Mouse (Mus musculus): ENCODE measurements at regions not wholly inside any gene's neighbourhood (a gene's known extent, or its start where the extent isn't known, plus 50 kb on each side); places are given as distances from the start of the nearest gene placed in this dataset.

DNA sequence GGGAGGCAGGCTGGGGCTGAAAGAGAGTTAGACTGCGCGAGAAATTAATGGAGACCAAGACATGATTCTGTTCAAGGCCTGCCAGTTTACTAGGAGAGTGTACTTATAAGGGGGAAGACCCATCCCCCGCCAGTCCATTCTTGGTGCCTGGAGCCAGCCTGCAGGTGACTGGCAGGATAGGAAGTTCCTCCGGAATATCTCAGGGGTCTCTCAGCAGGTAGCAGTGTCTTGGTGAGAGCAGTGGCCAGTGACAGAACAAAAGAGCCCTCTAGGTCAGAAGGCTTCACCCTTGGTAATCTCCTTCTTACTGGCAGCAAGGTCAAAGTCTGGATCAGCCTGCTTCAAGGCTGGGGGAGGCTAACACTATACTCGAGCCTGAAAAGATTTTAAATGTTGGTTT lies 83.7 kb upstream of the Zfp804b start:
- Histone ChIP-seq H3K27ac (replicated peaks; ENCODE audit: low read depth, low read length) (no peak overlapping the region), H3K36me3 (replicated peaks; ENCODE audit: control insufficient read depth, insufficient read depth, low read depth, low read length) (no peaks in the 10 kb centered on the region), H3K4me3 (ENCODE audit: low read depth, low read length) (no peak overlapping the region), H3K9ac (replicated peaks; ENCODE audit: low read length) (no peak overlapping the region), H3K4me1 (ENCODE audit: control insufficient read depth, insufficient read depth, low read length) (no peaks in the 10 kb centered on the region), H3K9me3 (replicated peaks; ENCODE audit: control insufficient read depth, low read length) (no peaks in the 10 kb centered on the region), H3K4me2 (ENCODE audit: low read depth, low read length) (no peak overlapping the region), H3K27me3 (ENCODE audit: control insufficient read depth, insufficient read depth, low read length) (no peaks in the 10 kb centered on the region)
- DNase-seq (ENCODE audit: low spot score) (no peak), ATAC-seq (replicated peaks; ENCODE audit: insufficient number of reproducible peaks, low FRiP score, low TSS enrichment, low read depth) (no peak)
- 34% methylated on average over 5 of the region's 5 CpGs for WGBS

DNA sequence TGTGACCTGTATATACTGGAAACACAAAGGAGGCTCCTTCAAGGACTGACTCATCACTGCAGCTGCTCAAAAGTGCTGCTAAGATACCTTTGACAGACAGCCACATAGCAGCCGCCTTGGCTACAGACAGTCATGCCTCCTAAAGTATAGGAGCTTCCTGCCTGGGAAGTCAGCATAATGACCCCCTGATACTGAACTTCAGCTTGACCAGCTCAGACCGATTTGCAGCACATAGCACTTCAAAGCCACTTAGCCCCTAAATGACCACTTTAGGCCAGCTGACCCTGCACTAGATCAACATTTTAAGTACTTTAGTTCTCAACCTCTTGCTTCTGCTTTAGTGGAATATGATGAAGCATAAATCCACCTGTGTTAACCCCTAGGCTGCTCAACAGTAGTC lies 91.9 kb upstream of the Zfp804b start:
- DNase-seq (ENCODE audit: low spot score) (no peak), ATAC-seq (replicated peaks; ENCODE audit: insufficient number of reproducible peaks, low FRiP score, low TSS enrichment, low read depth) (no peak)
- Histone ChIP-seq H3K36me3 (replicated peaks; ENCODE audit: control insufficient read depth, insufficient read depth, low read depth, low read length) (no peaks in the 10 kb centered on the region), H3K4me1 (ENCODE audit: control insufficient read depth, insufficient read depth, low read length) (no peaks in the 10 kb centered on the region), H3K4me3 (ENCODE audit: low read depth, low read length) (no peak overlapping the region), H3K9ac (replicated peaks; ENCODE audit: low read length) (no peak overlapping the region), H3K27me3 (ENCODE audit: control insufficient read depth, insufficient read depth, low read length) (no peaks in the 10 kb centered on the region), H3K9me3 (replicated peaks; ENCODE audit: control insufficient read depth, low read length) (no peaks in the 10 kb centered on the region), H3K27ac (replicated peaks; ENCODE audit: low read depth, low read length) (no peak overlapping the region), H3K4me2 (ENCODE audit: low read depth, low read length) (no peak overlapping the region)
- WGBS: 66% methylated on average over 2 of the region's 2 CpGs

DNA sequence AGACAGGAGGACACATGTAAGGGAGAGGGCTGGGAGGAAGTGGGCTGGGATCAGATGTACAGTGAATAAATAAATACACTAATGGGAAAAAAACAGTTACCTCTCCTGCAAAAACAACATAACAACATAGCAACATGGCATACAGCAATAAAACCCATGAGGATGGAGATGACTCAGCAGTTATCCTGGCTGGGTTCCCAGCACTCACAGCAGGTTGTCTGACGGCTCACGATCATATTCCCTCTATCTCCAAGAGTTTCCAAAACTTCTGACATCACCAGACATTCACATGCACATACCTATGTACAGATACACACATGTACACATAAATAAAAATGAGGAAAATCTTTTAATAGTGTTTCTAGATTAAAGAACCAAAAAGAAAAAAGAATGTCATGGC lies 103.4 kb upstream of the Zfp804b start:
- no peaks in the 10 kb centered on the region for H3K4me1 ChIP-seq (ENCODE audit: control insufficient read depth, insufficient read depth, low read length)
- no peaks in the 10 kb centered on the region for H3K27me3 ChIP-seq (ENCODE audit: control insufficient read depth, insufficient read depth, low read length)
- no peaks in the 10 kb centered on the region for H3K36me3 ChIP-seq (replicated peaks; ENCODE audit: control insufficient read depth, insufficient read depth, low read depth, low read length)
- H3K9me3 ChIP-seq (replicated peaks; ENCODE audit: control insufficient read depth, low read length): no peaks in the 10 kb centered on the region
- ATAC-seq (replicated peaks; ENCODE audit: insufficient number of reproducible peaks, low FRiP score, low TSS enrichment, low read depth): no peak
- H3K27ac ChIP-seq (replicated peaks; ENCODE audit: low read depth, low read length): no peak overlapping the region
- no peak for DNase-seq (ENCODE audit: low spot score)
- no peak overlapping the region for H3K4me3 ChIP-seq (ENCODE audit: low read depth, low read length)
- H3K4me2 ChIP-seq (ENCODE audit: low read depth, low read length): no peak overlapping the region
- 78% methylated on average over 2 of the region's 2 CpGs for WGBS
- no peak overlapping the region for H3K9ac ChIP-seq (replicated peaks; ENCODE audit: low read length)

DNA sequence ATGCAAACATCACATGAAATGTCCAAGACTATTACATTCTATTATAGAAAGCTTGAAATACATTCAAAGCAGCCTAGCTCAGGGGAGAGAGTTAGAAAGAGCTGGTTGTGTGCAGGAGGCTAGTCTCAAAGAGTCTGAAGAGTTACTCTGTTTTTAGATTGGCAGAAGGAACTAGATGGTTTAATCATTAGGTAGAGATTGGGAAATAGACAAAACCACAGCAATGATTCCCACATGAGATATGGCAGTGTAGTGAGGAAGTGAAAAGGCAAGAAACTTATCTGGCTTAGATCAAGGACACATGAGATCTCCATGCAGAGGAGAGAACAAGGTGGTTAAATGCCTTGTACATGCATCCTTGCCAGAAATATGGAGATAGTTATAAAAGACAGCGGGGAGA lies 110.3 kb upstream of the Zfp804b start:
- no peak for DNase-seq (ENCODE audit: low spot score)
- H3K4me3 ChIP-seq (ENCODE audit: low read depth, low read length): no peak overlapping the region
- WGBS: 96% methylated on average over 1 of the region's 1 CpGs
- no peak overlapping the region for H3K27ac ChIP-seq (replicated peaks; ENCODE audit: low read depth, low read length)
- no peak overlapping the region for H3K9ac ChIP-seq (replicated peaks; ENCODE audit: low read length)
- H3K9me3 ChIP-seq (replicated peaks; ENCODE audit: control insufficient read depth, low read length): no peaks in the 10 kb centered on the region
- no peak overlapping the region for H3K4me2 ChIP-seq (ENCODE audit: low read depth, low read length)
- H3K27me3 ChIP-seq (ENCODE audit: control insufficient read depth, insufficient read depth, low read length): no peaks in the 10 kb centered on the region
- H3K36me3 ChIP-seq (replicated peaks; ENCODE audit: control insufficient read depth, insufficient read depth, low read depth, low read length): no peaks in the 10 kb centered on the region
- no peak for ATAC-seq (replicated peaks; ENCODE audit: insufficient number of reproducible peaks, low FRiP score, low TSS enrichment, low read depth)
- no peaks in the 10 kb centered on the region for H3K4me1 ChIP-seq (ENCODE audit: control insufficient read depth, insufficient read depth, low read length)

DNA sequence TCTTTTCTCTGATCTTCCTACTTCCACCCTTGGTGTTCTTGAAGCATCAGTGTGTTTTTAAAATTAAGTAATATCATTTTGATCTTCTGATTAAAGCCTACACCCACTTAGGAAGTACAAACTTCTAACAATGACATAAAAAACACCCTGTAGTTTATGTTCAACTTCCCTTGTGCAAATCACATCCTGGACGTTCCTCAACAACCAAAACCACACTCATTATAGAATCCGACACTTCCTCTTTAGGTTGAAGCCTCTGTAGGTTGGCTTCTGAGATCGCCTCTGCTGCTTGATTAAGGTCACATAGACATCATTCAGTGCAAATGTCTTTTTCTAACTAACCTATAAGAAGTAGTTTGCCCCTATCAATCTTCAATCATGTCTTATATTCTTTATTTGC lies 112.5 kb upstream of the Zfp804b start:
- WGBS: 73% methylated on average over 3 of the region's 3 CpGs
- no peak for DNase-seq (ENCODE audit: low spot score)
- no peak overlapping the region for H3K4me2 ChIP-seq (ENCODE audit: low read depth, low read length)
- H3K36me3 ChIP-seq (replicated peaks; ENCODE audit: control insufficient read depth, insufficient read depth, low read depth, low read length): no peaks in the 10 kb centered on the region
- ATAC-seq (replicated peaks; ENCODE audit: insufficient number of reproducible peaks, low FRiP score, low TSS enrichment, low read depth): no peak
- no peaks in the 10 kb centered on the region for H3K4me1 ChIP-seq (ENCODE audit: control insufficient read depth, insufficient read depth, low read length)
- no peak overlapping the region for H3K9ac ChIP-seq (replicated peaks; ENCODE audit: low read length)
- H3K9me3 ChIP-seq (replicated peaks; ENCODE audit: control insufficient read depth, low read length): no peaks in the 10 kb centered on the region
- H3K27me3 ChIP-seq (ENCODE audit: control insufficient read depth, insufficient read depth, low read length): no peaks in the 10 kb centered on the region
- no peak overlapping the region for H3K4me3 ChIP-seq (ENCODE audit: low read depth, low read length)
- H3K27ac ChIP-seq (replicated peaks; ENCODE audit: low read depth, low read length): no peak overlapping the region

DNA sequence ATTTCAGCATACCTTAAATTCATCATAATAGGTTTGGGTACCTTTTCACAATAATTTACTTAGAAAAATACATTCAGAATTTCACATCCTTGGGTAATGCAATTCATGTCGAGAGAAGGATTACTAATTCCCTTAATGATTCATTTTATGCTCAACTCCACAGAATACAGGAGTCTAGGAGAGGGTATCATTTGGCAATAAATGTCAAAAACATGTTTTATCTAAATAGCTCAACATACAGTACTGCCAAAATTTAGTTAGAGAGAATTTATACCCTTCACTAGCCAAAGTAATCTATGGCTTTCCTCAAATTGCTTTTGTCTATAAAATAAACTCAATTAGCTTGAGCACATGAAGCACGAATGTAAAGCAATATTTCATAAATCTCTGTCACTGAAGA lies 144.6 kb upstream of the Zfp804b start:
- Histone ChIP-seq H3K9ac (replicated peaks; ENCODE audit: low read length) (no peak overlapping the region), H3K9me3 (replicated peaks; ENCODE audit: control insufficient read depth, low read length) (no peaks in the 10 kb centered on the region), H3K4me2 (ENCODE audit: low read depth, low read length) (no peak overlapping the region), H3K36me3 (replicated peaks; ENCODE audit: control insufficient read depth, insufficient read depth, low read depth, low read length) (no peaks in the 10 kb centered on the region), H3K4me1 (ENCODE audit: control insufficient read depth, insufficient read depth, low read length) (no peaks in the 10 kb centered on the region), H3K27ac (replicated peaks; ENCODE audit: low read depth, low read length) (no peak overlapping the region), H3K27me3 (ENCODE audit: control insufficient read depth, insufficient read depth, low read length) (no peaks in the 10 kb centered on the region), H3K4me3 (ENCODE audit: low read depth, low read length) (no peak overlapping the region)
- WGBS: 70% methylated on average over 2 of the region's 2 CpGs
- ATAC-seq (replicated peaks; ENCODE audit: insufficient number of reproducible peaks, low FRiP score, low TSS enrichment, low read depth): no peak
- DNase-seq (ENCODE audit: low spot score): no peak

DNA sequence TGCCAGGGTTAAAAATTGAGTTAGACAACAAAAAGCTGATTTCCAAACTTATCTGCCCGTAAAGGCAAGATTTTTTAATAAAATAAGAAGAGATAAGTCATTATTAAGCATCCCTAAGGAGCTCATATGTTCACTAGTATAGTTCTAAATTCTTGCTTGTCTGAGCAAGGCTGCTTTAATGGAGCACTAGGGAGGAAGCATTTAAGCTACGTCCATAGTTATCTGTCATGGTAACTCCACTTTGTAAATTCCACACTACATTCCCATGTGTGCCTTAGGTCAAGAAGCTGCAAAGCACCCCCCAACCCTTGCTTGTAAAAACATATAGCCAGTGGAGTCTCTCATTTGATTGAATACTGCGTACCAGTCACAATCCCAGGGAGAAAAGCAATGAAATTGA lies 145.0 kb upstream of the Zfp804b start:
- ATAC-seq (replicated peaks; ENCODE audit: insufficient number of reproducible peaks, low FRiP score, low TSS enrichment, low read depth) (no peak), DNase-seq (ENCODE audit: low spot score) (no peak)
- Histone ChIP-seq H3K9me3 (replicated peaks; ENCODE audit: control insufficient read depth, low read length) (no peaks in the 10 kb centered on the region), H3K27me3 (ENCODE audit: control insufficient read depth, insufficient read depth, low read length) (no peaks in the 10 kb centered on the region), H3K4me3 (ENCODE audit: low read depth, low read length) (no peak overlapping the region), H3K27ac (replicated peaks; ENCODE audit: low read depth, low read length) (no peak overlapping the region), H3K9ac (replicated peaks; ENCODE audit: low read length) (no peak overlapping the region), H3K4me2 (ENCODE audit: low read depth, low read length) (no peak overlapping the region), H3K36me3 (replicated peaks; ENCODE audit: control insufficient read depth, insufficient read depth, low read depth, low read length) (no peaks in the 10 kb centered on the region), H3K4me1 (ENCODE audit: control insufficient read depth, insufficient read depth, low read length) (no peaks in the 10 kb centered on the region)
- WGBS: 74% methylated on average over 3 of the region's 3 CpGs

DNA sequence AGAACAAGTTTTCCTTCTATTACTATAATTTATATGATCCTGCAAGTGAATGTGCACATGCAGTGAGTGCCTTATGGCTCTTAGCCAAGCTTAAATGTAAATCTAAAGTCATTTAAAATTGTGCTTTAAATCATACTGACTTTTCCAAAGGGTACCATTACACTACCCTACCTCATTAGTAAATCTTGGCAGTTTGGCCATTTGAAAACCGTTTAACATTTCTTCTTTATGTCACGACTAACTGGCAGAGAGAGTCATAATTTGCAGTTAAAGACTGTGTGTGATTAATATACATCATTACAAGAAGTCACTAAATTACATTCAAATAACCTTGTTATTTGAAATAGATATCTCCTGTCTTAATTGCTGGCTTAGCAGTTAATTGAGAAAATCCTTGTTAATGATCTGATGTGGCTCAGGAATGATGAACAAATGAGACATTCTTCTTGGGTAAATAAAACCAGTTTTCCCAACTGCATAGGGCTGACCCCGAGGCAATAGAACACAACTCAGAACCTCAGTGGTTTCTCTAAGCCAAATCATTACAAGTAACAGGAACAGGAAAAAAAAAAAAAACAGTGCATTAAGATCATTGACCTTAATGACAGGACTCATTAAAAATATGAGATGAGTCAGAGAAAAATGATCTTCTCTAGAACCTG lies 173.1 kb upstream of the Zfp804b start:
- no peak overlapping the region for H3K9ac ChIP-seq (replicated peaks; ENCODE audit: low read length)
- ATAC-seq (replicated peaks; ENCODE audit: insufficient number of reproducible peaks, low FRiP score, low TSS enrichment, low read depth) (no peak), DNase-seq (ENCODE audit: low spot score) (no peak)
- no peaks in the 10 kb centered on the region for H3K9me3 ChIP-seq (replicated peaks; ENCODE audit: control insufficient read depth, low read length)
- H3K27ac ChIP-seq (replicated peaks; ENCODE audit: low read depth, low read length): no peak overlapping the region
- H3K36me3 ChIP-seq (replicated peaks; ENCODE audit: control insufficient read depth, insufficient read depth, low read depth, low read length): no peaks in the 10 kb centered on the region
- no peak overlapping the region for H3K4me2 ChIP-seq (ENCODE audit: low read depth, low read length)
- H3K4me1 ChIP-seq (ENCODE audit: control insufficient read depth, insufficient read depth, low read length): no peaks in the 10 kb centered on the region
- WGBS: 46% methylated on average over 3 of the region's 3 CpGs
- H3K4me3 ChIP-seq (ENCODE audit: low read depth, low read length): no peak overlapping the region
- no peaks in the 10 kb centered on the region for H3K27me3 ChIP-seq (ENCODE audit: control insufficient read depth, insufficient read depth, low read length)

Measured in embryonic facial prominence, embryonic 11.5 days (tissue).